ENCODE assay signal across 8 mouse cellular contexts in the genomic region with DNA sequence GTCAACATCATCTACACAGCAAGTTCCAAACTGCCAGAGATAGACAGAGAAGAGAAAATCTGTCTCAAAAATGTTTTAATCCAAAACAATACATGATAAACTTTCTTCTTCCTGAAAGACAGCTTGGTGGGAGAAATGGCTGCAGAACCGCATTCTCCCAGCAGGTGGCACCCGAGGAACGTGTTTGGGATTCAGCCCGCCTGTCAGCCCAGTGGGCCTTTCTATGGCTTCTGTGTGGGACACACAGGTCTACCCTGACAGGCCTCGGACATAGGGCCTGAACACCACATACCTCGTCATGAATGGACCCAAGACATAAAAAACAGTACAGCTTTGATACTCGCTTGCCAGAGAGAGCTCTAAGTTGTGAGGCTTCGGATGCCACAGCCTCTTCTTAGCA. TPM values are rescaled to one million over a fixed set of nuclear protein-coding genes. Genes with fewer than 3 reads are reported as not detected.
DNase-seq lines count a peak whose midpoint lies in the region; ATAC-seq and TF ChIP-seq lines count a peak whose summit lies in the region.

No protein-coding gene starts in this region.

- intact Hi-C loops in heart, postnatal 14 days (cut with DNase I) = loop anchor here (1.0 to 2.0 kb wide), 2 partner anchors 52 to 205 kb away; no protein-coding TSS in a partner anchor

- 17% methylated on average over 8 of the region's 8 CpGs for WGBS in forebrain, embryonic 11.5 days
- 15% methylated on average over 8 of the region's 8 CpGs for WGBS in lung, postnatal 0 days

- H3K9me3 ChIP-seq in forebrain, embryonic 11.5 days (ENCODE audit: control insufficient read depth, low read length) = no peaks in the 10 kb centered on the region; the same call in 1 of the 2 replicates
- H3K9me3 ChIP-seq in lung, postnatal 0 days (ENCODE audit: low read length) = no peaks in the 10 kb centered on the region

- TF ChIP-seq EP300 in lung, postnatal 0 days (IDR thresholded peaks at IDR 0.05) = no peak

- no peaks in the 10 kb centered on the region for H3K27me3 ChIP-seq in forebrain, embryonic 11.5 days (ENCODE audit: control insufficient read depth, insufficient read depth, low read length)
- H3K27me3 ChIP-seq in lung, postnatal 0 days (replicated peaks; ENCODE audit: insufficient read depth, low read length) = no peaks in the 10 kb centered on the region

- no peak overlapping the region for H3K4me3 ChIP-seq in forebrain, embryonic 11.5 days (ENCODE audit: low read depth, low read length)
- H3K4me3 ChIP-seq in lung, postnatal 0 days (ENCODE audit: low read depth, low read length) = no peak overlapping the region

- TF ChIP-seq CTCF in brain, embryonic 14.5 days (IDR thresholded peaks at IDR 0.05; ENCODE audit: borderline replicate concordance, extremely low read depth, insufficient read depth, insufficient read length) = peak; percentile 97
- peak; percentile 90 for TF ChIP-seq CTCF in lung, postnatal 0 days (IDR thresholded peaks at IDR 0.05)

- no peak overlapping the region for H3K4me2 ChIP-seq in forebrain, embryonic 11.5 days (ENCODE audit: low read depth, low read length, severe bottlenecking)
- no peak overlapping the region for H3K4me2 ChIP-seq in lung, postnatal 0 days (replicated peaks; ENCODE audit: low read depth, low read length)

- no peak overlapping the region for H3K9ac ChIP-seq in forebrain, embryonic 11.5 days (ENCODE audit: low read length)
- no peak overlapping the region for H3K9ac ChIP-seq in lung, postnatal 0 days (replicated peaks; ENCODE audit: low read depth)

- no peaks in the 10 kb centered on the region for H3K36me3 ChIP-seq in forebrain, embryonic 11.5 days (ENCODE audit: control insufficient read depth, insufficient read depth, low read length)
- no peaks in the 10 kb centered on the region for H3K36me3 ChIP-seq in lung, postnatal 0 days (ENCODE audit: insufficient read depth, low read length)

- peak; percentile 65 for DNase-seq in ES-CJ7 (ENCODE audit: low read depth, low spot score)
- peak; percentile 77 for DNase-seq in brain, embryonic 14.5 days (ENCODE audit: low read depth)
- peak; percentile 90 for DNase-seq in forebrain, embryonic 11.5 days (ENCODE audit: low spot score)
- DNase-seq in heart, postnatal 14 days = peak; percentile 85 to 91
- peak; percentile 87 for DNase-seq in layer of hippocampus, adult 11-12 months (ENCODE audit: low spot score)
- peak; percentile 53 for DNase-seq in lung, postnatal 0 days (ENCODE audit: low spot score)
- DNase-seq in retina, postnatal 7 days (ENCODE audit: low read depth, low spot score) = peak; percentile 46
- peak; percentile 75 for DNase-seq in urinary bladder, postnatal 14 days (ENCODE audit: low spot score)

- ATAC-seq in forebrain, embryonic 11.5 days (replicated peaks; ENCODE audit: low FRiP score) = no peak; the same call in 1 of the 2 replicates
- no peak for ATAC-seq in lung, postnatal 0 days

- H3K4me1 ChIP-seq in forebrain, embryonic 11.5 days (replicated peaks; ENCODE audit: control insufficient read depth, insufficient read depth, low read length) = no peaks in the 10 kb centered on the region
- H3K4me1 ChIP-seq in lung, postnatal 0 days (ENCODE audit: insufficient read depth, low read depth, low read length) = no peaks in the 10 kb centered on the region

- no peak for TF ChIP-seq POLR2A in brain, embryonic 14.5 days (IDR thresholded peaks at IDR 0.05; ENCODE audit: borderline replicate concordance, extremely low read depth, insufficient read depth, insufficient read length, poor library complexity, severe bottlenecking)

- no peak overlapping the region for H3K27ac ChIP-seq in forebrain, embryonic 11.5 days (ENCODE audit: low read depth, low read length)
- H3K27ac ChIP-seq in lung, postnatal 0 days (ENCODE audit: low read length) = no peak overlapping the region

RNA-seq across cellular contexts. Expression of a gene that starts 35.1 kb away (rescaled TPM):
- polyA plus RNA-seq in brain, embryonic 14.5 days (2012; rRNA removed) = 2.0 and 2.3 TPM in 2 replicates
- polyA plus RNA-seq in forebrain, embryonic 11.5 days (2014; fragmentation: Nextera tagmentation; extraction: Ambion mirVana) = 1.3 and 1.8 TPM in 2 replicates
- total RNA-seq in heart, postnatal 14 days (2021) = 10 to 100 TPM; 31.5 to 31.8 TPM
- polyA plus RNA-seq in lung, postnatal 0 days (2015; fragmentation: Nextera tagmentation; extraction: Ambion mirVana) = 1.5 TPM in 2 replicates
